Mouse (Mus musculus): ENCODE results near the gene Atp8a2.

Atp8a2 gene

DNA sequence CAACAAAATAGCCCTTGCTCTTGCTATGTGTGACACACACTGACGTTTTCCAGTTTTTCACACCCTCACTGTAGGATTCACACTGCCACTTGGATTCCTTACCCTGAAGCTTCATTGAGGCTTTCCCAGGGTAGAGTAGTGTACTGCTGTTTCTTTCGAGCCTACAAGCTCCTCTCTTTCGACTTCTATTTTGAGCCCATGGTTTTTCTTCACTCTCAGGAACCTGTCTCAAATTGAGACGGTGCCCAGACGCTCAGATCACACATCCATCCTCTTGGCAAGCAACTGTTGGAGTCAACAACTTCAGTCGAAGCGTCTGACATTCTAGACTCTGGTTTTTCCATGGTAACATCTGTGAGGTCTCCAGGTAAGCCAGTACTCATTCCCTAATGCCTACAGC, at the start of gene Atp8a2:
Atp8a2 (minus strand) TSS at position 296 of the 400 bp plus-strand sequence.
- no peak for DNase-seq

GRCm38 (mm10) chr14:60238551-60238950, 41.6 kb upstream of the Atp8a2 start:
- no peak for DNase-seq

GRCm38 (mm10) chr14:60219886-60220285, 22.9 kb upstream of the Atp8a2 start:
- DNase-seq, result no peak

GRCm38 (mm10) chr14:60217616-60218015, 20.6 kb upstream of the Atp8a2 start:
- DNase-seq, result no peak

GRCm38 (mm10) chr14:60216125-60216524, 19.1 kb upstream of the Atp8a2 start:
- DNase-seq, result no peak

DNA sequence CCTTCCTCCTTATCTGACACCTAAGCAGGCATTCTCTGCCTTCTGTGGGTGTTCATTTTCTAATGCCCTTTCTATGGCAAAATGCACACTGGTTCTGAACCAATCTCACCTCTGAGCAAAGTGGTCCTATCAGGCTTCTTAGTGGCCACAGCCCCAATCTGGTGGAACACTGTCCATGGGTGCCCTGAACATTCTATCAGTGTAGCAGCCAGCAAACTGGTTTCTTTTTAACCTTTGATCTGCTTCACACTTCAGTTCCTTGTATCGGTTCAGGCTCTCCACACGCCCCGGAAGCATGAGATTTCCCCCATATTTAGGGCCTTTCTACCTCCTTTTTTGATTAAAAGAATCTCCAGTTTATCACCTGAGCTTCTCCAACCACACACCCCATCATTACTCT, 18.0 kb upstream of the Atp8a2 start:
- DNase-seq, result no peak

DNA sequence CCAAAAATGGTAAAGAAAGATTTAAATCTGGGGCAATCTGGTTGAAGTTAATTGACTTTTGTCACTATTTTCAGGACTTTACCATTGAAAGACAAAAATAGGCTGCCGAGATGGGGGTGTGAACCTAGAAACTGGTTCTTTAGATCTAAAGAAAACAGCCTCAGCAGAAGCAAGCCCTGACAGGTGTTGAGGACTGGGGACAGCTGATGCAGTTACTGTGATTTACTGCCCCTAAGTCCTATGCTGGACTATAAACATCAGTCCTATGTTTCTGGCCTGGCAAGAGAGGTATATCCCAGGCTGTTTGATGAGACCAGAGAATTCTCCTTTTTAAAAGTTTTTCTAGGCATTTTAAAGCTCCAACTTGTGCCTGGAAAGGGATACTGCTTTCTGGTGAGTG, 17.1 kb upstream of the Atp8a2 start:
- no peak for DNase-seq

DNA sequence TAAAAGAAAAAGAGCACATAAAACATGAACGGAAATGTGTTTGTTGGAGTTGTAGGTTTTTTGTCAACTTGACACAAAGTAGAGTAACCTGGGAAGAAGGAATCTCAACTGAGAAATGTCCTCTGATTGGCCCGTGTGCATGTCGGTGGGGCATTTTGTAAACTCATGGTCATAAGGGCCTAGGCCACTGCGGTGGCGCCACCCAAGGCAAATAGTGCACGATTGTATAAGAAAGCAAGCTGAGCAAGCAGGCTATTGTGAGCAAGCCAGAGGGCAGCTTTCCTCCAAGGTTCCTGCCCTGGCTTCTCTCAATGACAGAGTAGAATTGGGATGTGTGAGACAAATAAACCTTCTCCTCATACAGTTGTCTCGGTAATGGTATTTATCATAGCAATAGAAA, 12.2 kb upstream of the Atp8a2 start:
- DNase-seq, result no peak

- no peak for DNase-seq
Observed at GRCm38 (mm10) chr14:60204993-60205392, 8.0 kb upstream of the Atp8a2 start.

DNA sequence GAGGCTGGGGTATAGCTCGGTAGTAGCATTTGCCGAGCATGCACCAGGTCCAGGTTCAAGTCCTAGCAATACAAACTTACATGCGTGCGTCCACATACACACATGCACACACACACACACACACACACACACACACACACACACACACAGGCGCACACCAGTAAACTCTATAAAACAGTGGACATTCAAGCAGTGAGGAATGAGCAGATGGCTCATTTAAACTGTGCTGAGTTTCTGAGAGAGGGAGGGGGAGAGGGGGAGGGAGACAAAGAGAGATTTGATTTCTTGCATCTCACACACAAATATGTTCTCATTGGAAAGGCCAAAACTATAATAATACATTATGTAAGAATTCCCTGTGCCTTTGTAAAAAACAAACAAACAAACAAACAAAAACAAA, 980 bp downstream of the Atp8a2 start:
- DNase-seq, result no peak

DNA sequence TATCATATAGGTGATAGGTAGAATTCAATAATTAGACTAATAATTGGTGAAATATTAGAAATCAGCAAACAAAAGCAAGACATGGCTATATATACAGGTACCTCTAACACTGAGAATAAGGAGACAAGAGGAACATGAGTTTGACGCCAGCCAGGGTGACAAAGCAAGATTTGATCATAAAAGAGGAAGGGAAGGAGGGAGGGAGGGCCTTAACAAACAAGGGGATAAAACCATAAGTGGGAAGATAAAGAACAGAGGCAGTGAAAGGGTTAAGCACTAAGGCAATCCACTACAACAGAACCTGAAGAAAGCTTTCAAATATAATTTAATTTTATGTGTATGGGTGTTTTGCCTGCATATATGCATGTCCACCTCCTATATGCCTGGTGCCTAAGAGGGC, 2.4 kb downstream of the Atp8a2 start:
- DNase-seq, result no peak

GRCm38 (mm10) chr14:60189771-60190170, 7.2 kb downstream of the Atp8a2 start:
- DNase-seq, result no peak

DNA sequence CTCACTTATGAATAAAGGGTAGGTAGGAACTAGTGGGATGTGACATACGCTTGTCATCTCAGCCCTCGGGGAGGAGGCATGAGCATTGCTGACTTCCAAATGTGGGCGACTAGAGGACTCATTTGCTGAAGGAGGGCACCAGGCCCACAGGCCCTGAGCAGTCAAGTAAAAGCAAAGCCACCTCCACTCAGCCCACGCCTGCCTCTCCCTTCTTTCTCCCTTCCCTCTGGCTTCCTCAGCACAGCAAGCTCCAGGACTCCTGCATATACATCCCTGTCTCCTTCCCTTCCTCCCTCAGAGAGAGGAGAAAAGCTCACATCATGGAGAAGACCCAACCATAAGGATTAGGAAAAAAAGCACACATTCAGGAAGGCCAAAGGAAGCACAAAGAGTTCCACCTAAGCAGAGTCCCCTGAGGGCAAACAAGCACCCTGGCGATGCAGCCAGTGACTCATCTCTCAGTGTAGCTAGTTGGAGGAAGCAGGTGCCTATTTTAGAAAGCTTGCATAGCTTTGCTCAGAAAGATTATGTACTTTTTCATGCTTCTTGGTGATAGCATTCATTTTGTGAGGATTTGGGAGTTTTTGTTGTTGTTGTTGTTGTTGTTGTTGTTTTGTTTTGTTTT, 8.7 kb downstream of the Atp8a2 start:
- DNase-seq, result no peak

GRCm38 (mm10) chr14:60181306-60181705, 15.7 kb downstream of the Atp8a2 start:
- DNase-seq, result no peak

DNA sequence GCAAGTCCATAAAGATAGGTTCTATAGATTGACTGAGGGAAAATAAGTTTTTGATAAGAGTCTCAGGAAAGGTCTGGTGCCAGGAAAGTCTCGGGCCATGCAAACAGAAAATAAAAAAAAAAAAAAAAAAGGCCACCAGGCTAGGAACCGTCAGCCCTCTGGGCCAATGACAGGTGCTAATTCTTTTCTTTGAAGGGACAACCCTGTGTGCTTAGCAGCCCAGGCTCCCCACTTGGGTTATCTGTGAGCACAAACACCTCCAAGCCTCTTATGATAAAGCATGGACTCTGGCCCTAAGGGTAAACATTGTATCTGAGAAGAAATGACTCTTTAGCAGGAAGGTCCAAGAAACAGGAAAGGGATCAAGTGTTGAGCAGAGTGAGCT, 18.4 kb downstream of the Atp8a2 start:
- DNase-seq, result no peak

GRCm38 (mm10) chr14:60177614-60178570, 19.1 kb downstream of the Atp8a2 start:
- DNase-seq, result peak; percentile 13 to 54

GRCm38 (mm10) chr14:60176891-60177613, 19.9 kb downstream of the Atp8a2 start:
- DNase-seq, result peak; percentile 77 to 82

DNA sequence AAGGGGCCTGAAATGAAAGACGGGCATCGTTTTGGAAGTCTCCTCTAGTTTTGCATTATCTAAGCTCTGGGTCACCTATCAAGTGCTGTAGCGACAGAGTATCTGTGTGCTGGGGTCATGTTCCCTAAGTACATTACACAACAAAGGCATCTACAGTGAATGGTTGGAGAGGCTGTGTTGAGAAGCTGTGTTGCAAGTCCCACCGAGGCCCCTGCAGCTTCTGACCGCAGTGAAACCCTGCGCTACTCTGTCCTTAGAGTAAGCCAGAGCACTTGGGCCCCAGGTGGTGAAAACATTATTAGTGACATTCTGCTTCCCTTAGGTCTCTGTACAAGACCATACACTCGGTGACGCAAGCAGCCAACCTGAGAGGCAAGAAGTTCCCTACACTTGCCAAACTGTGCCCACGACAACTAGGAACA, 20.5 kb downstream of the Atp8a2 start:
- no peak for DNase-seq

- DNase-seq, result no peak
Observed at GRCm38 (mm10) chr14:60172286-60173055, 24.5 kb downstream of the Atp8a2 start.

GRCm38 (mm10) chr14:60170845-60171610, 26.0 kb downstream of the Atp8a2 start:
- DNase-seq, result no peak

DNA sequence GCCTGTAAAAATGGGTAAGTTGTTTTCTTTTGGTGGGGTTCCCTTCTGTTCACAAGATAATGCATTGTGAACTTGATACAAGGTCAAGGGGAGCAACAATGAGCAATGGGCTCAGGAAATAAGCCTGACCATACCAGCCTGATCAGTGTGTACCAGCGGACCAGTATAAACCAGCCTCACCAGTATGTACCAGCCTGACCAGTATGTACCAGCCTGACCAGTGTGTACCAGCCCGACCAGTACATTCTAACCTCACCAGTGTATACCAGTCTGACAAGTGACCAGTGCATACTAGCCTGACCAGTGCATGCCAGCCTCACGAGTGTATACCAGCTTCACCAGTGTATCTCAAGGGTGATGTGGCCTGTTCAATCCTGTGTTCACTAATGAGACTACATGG, 33.6 kb downstream of the Atp8a2 start:
- DNase-seq, result no peak

GRCm38 (mm10) chr14:60152373-60152772, 44.6 kb downstream of the Atp8a2 start:
- DNase-seq, result no peak
